Mouse (Mus musculus) stomach, embryonic 15.5 days (tissue): ENCODE data around the gene B3galnt1. TPM values are rescaled to one million over a fixed set of nuclear protein-coding genes. Genes with fewer than 3 reads are reported as not detected.

ENCODE experiments used
- ATAC-seq: fragments of 200-750 bp; cut with Nextera tagmentation; 2 replicates; pipeline ENCODE4 v1.8.0; 2017; ENCODE audit warnings: low read depth, moderate number of reproducible peaks, moderate TSS enrichment; ENCODE audit not compliant: insufficient read depth, low FRiP score
- H3K27ac ChIP-seq: fragments of 300-500 bp; sonication (generic); 2 replicates; pipeline ENCODE4 v1.5.1; 2015; ENCODE audit warnings: mild to moderate bottlenecking, inconsistent platforms
- H3K27me3 ChIP-seq: fragments of 300-500 bp; sonication (generic); replicated peaks from 2 replicates; pipeline ENCODE4 v1.6.1; 2015; ENCODE audit warnings: inconsistent platforms
- H3K36me3 ChIP-seq: fragments of 300-500 bp; sonication (generic); 2 replicates; pipeline ENCODE4 v1.6.1; 2015; ENCODE audit warnings: inconsistent platforms
- H3K4me1 ChIP-seq: fragments of 300-500 bp; sonication (generic); 2 replicates; pipeline ENCODE4 v1.6.1; 2015; ENCODE audit warnings: inconsistent platforms
- H3K4me2 ChIP-seq: fragments of 300-500 bp; sonication (generic); 2 replicates; pipeline ENCODE4 v1.6.1; 2015; ENCODE audit warnings: mild to moderate bottlenecking, inconsistent platforms
- H3K4me3 ChIP-seq: fragments of 300-500 bp; sonication (generic); replicated peaks from 2 replicates; pipeline ENCODE4 v1.5.1; 2015; ENCODE audit warnings: inconsistent platforms
- H3K9ac ChIP-seq: fragments of 300-500 bp; sonication (generic); 2 replicates; pipeline ENCODE4 v1.6.1; 2015; ENCODE audit warnings: inconsistent platforms
- H3K9me3 ChIP-seq: fragments of 300-500 bp; sonication (generic); 2 replicates; pipeline ENCODE4 v1.6.1; 2016; ENCODE audit warnings: inconsistent platforms
- WGBS: fragments of 180-500 bp; shearing (Covaris S2); methylation state at CpG from one replicate; pipeline ENCODE4 v1.1.7; 2015; 5-methylcytosine and 5-hydroxymethylcytosine counted together
- polyA plus RNA-seq: library from polyadenylated mRNA; unstranded; fragments of >200 nt; fragmentation: Nextera tagmentation; extraction: Ambion mirVana; gene quantifications from 2 replicates; pipeline ENCODE4 v1.2.1, GENCODE M21; 2015

B3galnt1 gene
- 32.1 and 34.4 TPM in 2 replicates for polyA plus RNA-seq

- Histone ChIP-seq H3K9me3 (no peaks in the 10 kb centered on the region), H3K27me3 (no peaks in the 10 kb centered on the region), H3K36me3 (no peaks in the 10 kb centered on the region), H3K4me1 (peaks cover 5% of the 10 kb centered on the region; the same call in 1 of the 2 replicates), H3K9ac (peak within 1 kb of the TSS; percentile 74), H3K27ac (peak within 1 kb of the TSS; percentile 40), H3K4me3 (peak within 1 kb of the TSS; percentile 71), H3K4me2 (peak within 1 kb of the TSS; percentile 86)
- 1% methylated on average over 82 of the region's 99 CpGs for WGBS
- ATAC-seq = peak; percentile 56; the same call in 1 of the 2 replicates
Observed at GRCm38 (mm10) chr3:69598261-69599165, at the start of gene B3galnt1. B3galnt1 (minus strand) TSS chr3:69598960.

GRCm38 (mm10) chr3:69634521-69634920 is 35.8 kb upstream of the B3galnt1 start:
- Histone ChIP-seq H3K9me3 (no peaks in the 10 kb centered on the region), H3K27me3 (no peaks in the 10 kb centered on the region), H3K36me3 (no peaks in the 10 kb centered on the region), H3K27ac (no peak overlapping the region), H3K4me1 (no peaks in the 10 kb centered on the region), H3K9ac (no peak overlapping the region), H3K4me3 (no peak overlapping the region), H3K4me2 (no peak overlapping the region)
- WGBS = 86% methylated on average over 3 of the region's 3 CpGs
- no peak for ATAC-seq

GRCm38 (mm10) chr3:69633706-69634420 is 35.1 kb upstream of the B3galnt1 start:
- no peak overlapping the region for H3K4me3 ChIP-seq
- no peaks in the 10 kb centered on the region for H3K36me3 ChIP-seq
- H3K4me2 ChIP-seq = no peak overlapping the region
- no peak for ATAC-seq
- no peak overlapping the region for H3K9ac ChIP-seq
- no peaks in the 10 kb centered on the region for H3K4me1 ChIP-seq
- H3K9me3 ChIP-seq = no peaks in the 10 kb centered on the region
- no peak overlapping the region for H3K27ac ChIP-seq
- no peaks in the 10 kb centered on the region for H3K27me3 ChIP-seq
- 74% methylated on average over 12 of the region's 12 CpGs for WGBS

- no peak overlapping the region for H3K4me2 ChIP-seq
- no peak overlapping the region for H3K4me3 ChIP-seq
- no peak for ATAC-seq
- 66% methylated on average over 11 of the region's 11 CpGs for WGBS
- no peak overlapping the region for H3K27ac ChIP-seq
- no peaks in the 10 kb centered on the region for H3K4me1 ChIP-seq
- H3K9me3 ChIP-seq = no peaks in the 10 kb centered on the region
- H3K9ac ChIP-seq = no peak overlapping the region
- no peaks in the 10 kb centered on the region for H3K36me3 ChIP-seq
- H3K27me3 ChIP-seq = no peaks in the 10 kb centered on the region
Observed at GRCm38 (mm10) chr3:69626963-69627590, 28.3 kb upstream of the B3galnt1 start.

- no peaks in the 10 kb centered on the region for H3K27me3 ChIP-seq
- no peak for ATAC-seq
- WGBS = 73% methylated on average over 11 of the region's 11 CpGs
- H3K4me2 ChIP-seq = no peak overlapping the region
- no peaks in the 10 kb centered on the region for H3K4me1 ChIP-seq
- no peaks in the 10 kb centered on the region for H3K36me3 ChIP-seq
- no peaks in the 10 kb centered on the region for H3K9me3 ChIP-seq
- no peak overlapping the region for H3K4me3 ChIP-seq
- no peak overlapping the region for H3K9ac ChIP-seq
- no peak overlapping the region for H3K27ac ChIP-seq
Observed at GRCm38 (mm10) chr3:69626213-69626962, 27.6 kb upstream of the B3galnt1 start.

- H3K27ac ChIP-seq = no peak overlapping the region
- no peaks in the 10 kb centered on the region for H3K36me3 ChIP-seq
- WGBS = 64% methylated on average over 2 of the region's 2 CpGs
Observed at GRCm38 (mm10) chr3:69624182-69624581, 25.4 kb upstream of the B3galnt1 start.

GRCm38 (mm10) chr3:69607909-69608308 is 9.1 kb upstream of the B3galnt1 start:
- Histone ChIP-seq H3K4me2 (no peak overlapping the region), H3K27ac (no peak overlapping the region), H3K36me3 (no peaks in the 10 kb centered on the region), H3K9me3 (no peaks in the 10 kb centered on the region), H3K4me3 (no peak overlapping the region), H3K27me3 (no peaks in the 10 kb centered on the region), H3K4me1 (no peaks in the 10 kb centered on the region), H3K9ac (no peak overlapping the region)
- ATAC-seq = no peak
- WGBS = 88% methylated on average over 5 of the region's 5 CpGs

More at GRCm38 (mm10) chr3:69624182-69624581, 25.4 kb upstream of the B3galnt1 start:
- ATAC-seq = no peak
- no peaks in the 10 kb centered on the region for H3K4me1 ChIP-seq
- no peak overlapping the region for H3K4me2 ChIP-seq
- no peak overlapping the region for H3K9ac ChIP-seq
- H3K9me3 ChIP-seq = no peaks in the 10 kb centered on the region
- no peak overlapping the region for H3K4me3 ChIP-seq
- no peaks in the 10 kb centered on the region for H3K27me3 ChIP-seq

GRCm38 (mm10) chr3:69607468-69607867 is 8.7 kb upstream of the B3galnt1 start:
- H3K27ac ChIP-seq = no peak overlapping the region
- H3K4me1 ChIP-seq = no peaks in the 10 kb centered on the region
- H3K4me3 ChIP-seq = no peak overlapping the region
- H3K27me3 ChIP-seq = no peaks in the 10 kb centered on the region
- H3K9ac ChIP-seq = no peak overlapping the region
- no peaks in the 10 kb centered on the region for H3K36me3 ChIP-seq
- ATAC-seq = no peak
- no peaks in the 10 kb centered on the region for H3K9me3 ChIP-seq
- H3K4me2 ChIP-seq = no peak overlapping the region
- 33% methylated on average over 1 of the region's 1 CpGs for WGBS

- Histone ChIP-seq H3K27me3 (no peaks in the 10 kb centered on the region), H3K9ac (no peak overlapping the region), H3K4me3 (no peak overlapping the region), H3K36me3 (no peaks in the 10 kb centered on the region), H3K4me2 (no peak overlapping the region), H3K9me3 (no peaks in the 10 kb centered on the region), H3K27ac (no peak overlapping the region), H3K4me1 (no peaks in the 10 kb centered on the region)
- no peak for ATAC-seq
- 68% methylated on average over 1 of the region's 1 CpGs for WGBS
Observed at GRCm38 (mm10) chr3:69606923-69607322, 8.2 kb upstream of the B3galnt1 start.

- peak overlapping the region; percentile 71 for H3K4me3 ChIP-seq
- H3K27ac ChIP-seq = 0 out of 2 replicates have a peak overlapping the region, but pooled peaks have one; percentile 40
- no peaks in the 10 kb centered on the region for H3K9me3 ChIP-seq
- H3K36me3 ChIP-seq = no peaks in the 10 kb centered on the region
- H3K27me3 ChIP-seq = no peaks in the 10 kb centered on the region
- H3K4me1 ChIP-seq = peaks cover 5% of the 10 kb centered on the region; the same call in 1 of the 2 replicates
- 21% methylated on average over 5 of the region's 5 CpGs for WGBS
- H3K4me2 ChIP-seq = peak overlapping the region; percentile 86
- peak overlapping the region; percentile 74; the same call in 1 of the 2 replicates for H3K9ac ChIP-seq
- no peak for ATAC-seq
Observed at GRCm38 (mm10) chr3:69599166-69599500, 373 bp upstream of the B3galnt1 start.

GRCm38 (mm10) chr3:69597816-69598215 is 944 bp downstream of the B3galnt1 start:
- 12% methylated on average over 7 of the region's 7 CpGs for WGBS
- H3K36me3 ChIP-seq = no peaks in the 10 kb centered on the region
- peak overlapping the region; percentile 71 for H3K4me3 ChIP-seq
- no peak overlapping the region for H3K9ac ChIP-seq
- peaks cover 5% of the 10 kb centered on the region; the same call in 1 of the 2 replicates for H3K4me1 ChIP-seq
- H3K4me2 ChIP-seq = peak overlapping the region; percentile 86
- no peaks in the 10 kb centered on the region for H3K27me3 ChIP-seq
- H3K9me3 ChIP-seq = no peaks in the 10 kb centered on the region
- ATAC-seq = no peak
- H3K27ac ChIP-seq = peak overlapping the region; percentile 40; the same call in 1 of the 2 replicates
